Mouse (Mus musculus): Measurements from ENCODE around the gene Olfr920. TPM values are rescaled to one million over a fixed set of nuclear protein-coding genes. Genes with fewer than 3 reads are reported as not detected.

Olfr920 gene
- 0.04 and 0.05 TPM in 2 replicates for polyA plus RNA-seq (2014; fragmentation: Nextera tagmentation; extraction: Ambion mirVana)

- no peaks in the 10 kb centered on the region for H3K9me3 ChIP-seq (ENCODE audit: control insufficient read depth, low read length)
- H3K27me3 ChIP-seq (ENCODE audit: control insufficient read depth, insufficient read depth, low read length), result no peaks in the 10 kb centered on the region
- no peaks in the 10 kb centered on the region for H3K36me3 ChIP-seq (ENCODE audit: control insufficient read depth, insufficient read depth, low read length)
- no peak within 1 kb of the TSS for H3K4me3 ChIP-seq (ENCODE audit: control insufficient read depth in 1 of 2, insufficient read depth in 1 of 2, low read depth in 1 of 2, low read length in 2 of 2)
- no peak within 1 kb of the TSS for H3K4me2 ChIP-seq (ENCODE audit: low read length)
- 83% methylated on average over 1 of the region's 1 CpGs for WGBS
- no peak within 1 kb of the TSS for H3K9ac ChIP-seq (ENCODE audit: low read length)
- H3K27ac ChIP-seq (replicated peaks in 1 of 2; ENCODE audit: control insufficient read depth in 1 of 2, insufficient read depth in 1 of 2, low read depth in 2 of 2, low read length in 2 of 2), result no peak within 1 kb of the TSS
- H3K4me1 ChIP-seq (ENCODE audit: control insufficient read depth in 2 of 2, insufficient read depth in 2 of 2, low read length in 2 of 2), result no peaks in the 10 kb centered on the region
- ATAC-seq (ENCODE audit: insufficient number of reproducible peaks, insufficient read depth, low FRiP score, low read depth), result no peak
Observed at GRCm38 (mm10) chr9:38751999-38752398, at the start of gene Olfr920. Gene Olfr920, plus strand, starts transcription at chr9:38752299.

GRCm38 (mm10) chr9:38718102-38718501 lies 34.0 kb upstream of the Olfr920 start, which contains the start of gene Vwa5a:
Gene Vwa5a, plus strand, starts transcription at chr9:38718268.
- Histone ChIP-seq H3K9ac (ENCODE audit: low read length) (peak within 1 kb of the TSS; percentile 83), H3K4me2 (ENCODE audit: low read length) (peak within 1 kb of the TSS; percentile 89), H3K4me1 (ENCODE audit: control insufficient read depth in 2 of 2, insufficient read depth in 2 of 2, low read length in 2 of 2) (peaks cover 0 to 10% of the 10 kb centered on the region in 2 experiments; a peak in 2 of 4 replicates), H3K36me3 (ENCODE audit: control insufficient read depth, insufficient read depth, low read length) (peaks cover 8% of the 10 kb centered on the region), H3K4me3 (ENCODE audit: control insufficient read depth in 1 of 2, insufficient read depth in 1 of 2, low read depth in 1 of 2, low read length in 2 of 2) (peak within 1 kb of the TSS; percentile 52 to 77), H3K27me3 (ENCODE audit: control insufficient read depth, insufficient read depth, low read length) (no peaks in the 10 kb centered on the region), H3K9me3 (ENCODE audit: control insufficient read depth, low read length) (no peaks in the 10 kb centered on the region), H3K27ac (replicated peaks in 1 of 2; ENCODE audit: control insufficient read depth in 1 of 2, insufficient read depth in 1 of 2, low read depth in 2 of 2, low read length in 2 of 2) (peak within 1 kb of the TSS; percentile 68 to 85; a peak in 3 of 4 replicates)
- no peak for ATAC-seq (ENCODE audit: insufficient number of reproducible peaks, insufficient read depth, low FRiP score, low read depth)
- WGBS, result 4% methylated on average over 4 of the region's 4 CpGs

GRCm38 (mm10) chr9:38718927-38719441 lies 33.1 kb upstream of the Olfr920 start:
- 0% methylated on average over 3 of the region's 3 CpGs for WGBS
- Histone ChIP-seq H3K9ac (ENCODE audit: low read length) (peak overlapping the region; percentile 83), H3K4me3 (ENCODE audit: control insufficient read depth in 1 of 2, insufficient read depth in 1 of 2, low read depth in 1 of 2, low read length in 2 of 2) (peak overlapping the region; percentile 52 to 77), H3K4me2 (ENCODE audit: low read length) (peak overlapping the region; percentile 89), H3K27me3 (ENCODE audit: control insufficient read depth, insufficient read depth, low read length) (no peaks in the 10 kb centered on the region), H3K36me3 (ENCODE audit: control insufficient read depth, insufficient read depth, low read length) (peaks cover 16% of the 10 kb centered on the region), H3K9me3 (ENCODE audit: control insufficient read depth, low read length) (no peaks in the 10 kb centered on the region), H3K4me1 (ENCODE audit: control insufficient read depth in 2 of 2, insufficient read depth in 2 of 2, low read length in 2 of 2) (peaks cover 0 to 10% of the 10 kb centered on the region in 2 experiments; a peak in 2 of 4 replicates), H3K27ac (replicated peaks in 1 of 2; ENCODE audit: control insufficient read depth in 1 of 2, insufficient read depth in 1 of 2, low read depth in 2 of 2, low read length in 2 of 2) (peak overlapping the region; percentile 68 to 85; a peak in 3 of 4 replicates)
- ATAC-seq (ENCODE audit: insufficient number of reproducible peaks, insufficient read depth, low FRiP score, low read depth), result 0 out of 2 replicates have a peak, but pooled peaks have one; percentile 39

- Histone ChIP-seq H3K4me3 (ENCODE audit: control insufficient read depth in 1 of 2, insufficient read depth in 1 of 2, low read depth in 1 of 2, low read length in 2 of 2) (no peak overlapping the region), H3K27me3 (ENCODE audit: control insufficient read depth, insufficient read depth, low read length) (no peaks in the 10 kb centered on the region), H3K36me3 (ENCODE audit: control insufficient read depth, insufficient read depth, low read length) (peaks cover 55% of the 10 kb centered on the region), H3K9ac (ENCODE audit: low read length) (no peak overlapping the region), H3K4me1 (ENCODE audit: control insufficient read depth in 2 of 2, insufficient read depth in 2 of 2, low read length in 2 of 2) (peaks cover 0 to 7% of the 10 kb centered on the region in 2 experiments; a peak in 2 of 4 replicates), H3K4me2 (ENCODE audit: low read length) (no peak overlapping the region), H3K27ac (replicated peaks in 1 of 2; ENCODE audit: control insufficient read depth in 1 of 2, insufficient read depth in 1 of 2, low read depth in 2 of 2, low read length in 2 of 2) (no peak overlapping the region), H3K9me3 (ENCODE audit: control insufficient read depth, low read length) (no peaks in the 10 kb centered on the region)
- no peak for ATAC-seq (ENCODE audit: insufficient number of reproducible peaks, insufficient read depth, low FRiP score, low read depth)
- WGBS, result 90% methylated on average over 1 of the region's 1 CpGs
Observed at GRCm38 (mm10) chr9:38724044-38724443, 28.1 kb upstream of the Olfr920 start.

- 74% methylated on average over 3 of the region's 3 CpGs for WGBS
Observed at GRCm38 (mm10) chr9:38728218-38728617, 23.9 kb upstream of the Olfr920 start.

GRCm38 (mm10) chr9:38741408-38741807 lies 10.7 kb upstream of the Olfr920 start:
- ATAC-seq (ENCODE audit: insufficient number of reproducible peaks, insufficient read depth, low FRiP score, low read depth), result no peak
- no peak overlapping the region for H3K4me3 ChIP-seq (ENCODE audit: control insufficient read depth in 1 of 2, insufficient read depth in 1 of 2, low read depth in 1 of 2, low read length in 2 of 2)
- H3K4me1 ChIP-seq (ENCODE audit: control insufficient read depth in 2 of 2, insufficient read depth in 2 of 2, low read length in 2 of 2), result no peaks in the 10 kb centered on the region
- WGBS, result 79% methylated on average over 1 of the region's 1 CpGs
- no peaks in the 10 kb centered on the region for H3K9me3 ChIP-seq (ENCODE audit: control insufficient read depth, low read length)
- H3K27me3 ChIP-seq (ENCODE audit: control insufficient read depth, insufficient read depth, low read length), result no peaks in the 10 kb centered on the region
- H3K27ac ChIP-seq (replicated peaks in 1 of 2; ENCODE audit: control insufficient read depth in 1 of 2, insufficient read depth in 1 of 2, low read depth in 2 of 2, low read length in 2 of 2), result no peak overlapping the region
- peaks cover 36% of the 10 kb centered on the region for H3K36me3 ChIP-seq (ENCODE audit: control insufficient read depth, insufficient read depth, low read length)
- H3K4me2 ChIP-seq (ENCODE audit: low read length), result no peak overlapping the region
- no peak overlapping the region for H3K9ac ChIP-seq (ENCODE audit: low read length)

More at GRCm38 (mm10) chr9:38728218-38728617, 23.9 kb upstream of the Olfr920 start:
- no peak for ATAC-seq (ENCODE audit: insufficient number of reproducible peaks, insufficient read depth, low FRiP score, low read depth)
- Histone ChIP-seq H3K36me3 (ENCODE audit: control insufficient read depth, insufficient read depth, low read length) (peaks cover 70% of the 10 kb centered on the region), H3K9me3 (ENCODE audit: control insufficient read depth, low read length) (no peaks in the 10 kb centered on the region), H3K4me3 (ENCODE audit: control insufficient read depth in 1 of 2, insufficient read depth in 1 of 2, low read depth in 1 of 2, low read length in 2 of 2) (no peak overlapping the region), H3K4me1 (ENCODE audit: control insufficient read depth in 2 of 2, insufficient read depth in 2 of 2, low read length in 2 of 2) (no peaks in the 10 kb centered on the region), H3K27me3 (ENCODE audit: control insufficient read depth, insufficient read depth, low read length) (no peaks in the 10 kb centered on the region), H3K27ac (replicated peaks in 1 of 2; ENCODE audit: control insufficient read depth in 1 of 2, insufficient read depth in 1 of 2, low read depth in 2 of 2, low read length in 2 of 2) (no peak overlapping the region), H3K4me2 (ENCODE audit: low read length) (no peak overlapping the region), H3K9ac (ENCODE audit: low read length) (no peak overlapping the region)

- H3K9ac ChIP-seq (ENCODE audit: low read length), result no peak overlapping the region
- no peak overlapping the region for H3K4me3 ChIP-seq (ENCODE audit: control insufficient read depth in 1 of 2, insufficient read depth in 1 of 2, low read depth in 1 of 2, low read length in 2 of 2)
- 54% methylated on average over 4 of the region's 4 CpGs for WGBS
- H3K9me3 ChIP-seq (ENCODE audit: control insufficient read depth, low read length), result no peaks in the 10 kb centered on the region
- no peak overlapping the region for H3K4me2 ChIP-seq (ENCODE audit: low read length)
- no peaks in the 10 kb centered on the region for H3K4me1 ChIP-seq (ENCODE audit: control insufficient read depth in 2 of 2, insufficient read depth in 2 of 2, low read length in 2 of 2)
- H3K36me3 ChIP-seq (ENCODE audit: control insufficient read depth, insufficient read depth, low read length), result peaks cover 15% of the 10 kb centered on the region
- no peak overlapping the region for H3K27ac ChIP-seq (replicated peaks in 1 of 2; ENCODE audit: control insufficient read depth in 1 of 2, insufficient read depth in 1 of 2, low read depth in 2 of 2, low read length in 2 of 2)
- H3K27me3 ChIP-seq (ENCODE audit: control insufficient read depth, insufficient read depth, low read length), result no peaks in the 10 kb centered on the region
- ATAC-seq (ENCODE audit: insufficient number of reproducible peaks, insufficient read depth, low FRiP score, low read depth), result no peak
Observed at GRCm38 (mm10) chr9:38744619-38745315, 7.3 kb upstream of the Olfr920 start.
